Mouse (Mus musculus): ENCODE results near the gene Gdf10. TPM values are rescaled to one million over a fixed set of nuclear protein-coding genes. Genes with fewer than 3 reads are reported as not detected.
A peak's percentile ranks its signal among the peaks of the same experiment; 100 is the strongest.

Gdf10 gene
- polyA plus RNA-seq (2014; fragmentation: Nextera tagmentation; extraction: Ambion mirVana), result 2.4 and 4.2 TPM in 2 replicates

DNA sequence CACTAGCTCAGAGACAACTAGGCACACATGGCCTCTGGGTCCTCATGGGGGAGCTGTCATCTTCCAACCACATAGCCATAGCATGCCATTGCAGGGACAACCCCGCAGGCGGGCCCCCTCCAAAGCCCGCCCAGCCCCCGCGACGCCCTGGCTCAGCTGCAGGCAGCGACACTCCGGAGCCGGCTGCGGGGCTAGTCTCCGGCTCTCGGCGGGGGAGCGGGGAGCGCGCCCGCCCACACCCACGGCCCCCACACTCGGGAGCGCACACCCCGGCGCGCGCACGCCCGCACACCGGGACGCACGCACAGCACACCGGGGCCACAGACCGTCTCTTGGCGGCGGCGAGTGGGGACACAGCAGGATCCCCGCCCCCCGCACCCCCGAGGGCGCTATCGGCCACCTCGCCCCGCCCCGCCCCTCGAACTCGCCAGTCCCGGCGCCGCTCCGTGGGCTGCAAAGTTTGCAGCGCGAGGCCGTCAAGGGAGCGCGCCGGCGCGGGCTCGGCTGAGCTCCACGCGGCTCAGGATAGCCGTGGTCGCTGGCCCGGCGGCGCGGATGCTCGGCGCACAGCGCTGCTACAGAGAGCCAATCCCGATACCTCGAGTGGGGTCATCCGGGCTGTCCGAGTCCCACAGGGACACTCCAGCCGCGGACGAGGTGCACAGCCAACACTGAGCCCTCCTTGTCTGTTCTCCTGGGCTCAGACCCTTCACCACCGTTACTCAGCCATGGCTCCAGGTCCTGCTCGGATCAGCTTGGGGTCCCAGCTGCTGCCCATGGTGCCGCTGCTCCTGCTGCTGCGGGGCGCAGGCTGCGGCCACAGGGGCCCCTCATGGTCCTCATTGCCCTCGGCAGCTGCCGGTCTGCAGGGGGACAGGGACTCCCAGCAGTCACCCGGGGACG lies at the start of gene Gdf10:
Gene Gdf10 (plus strand): TSS at position 420 of the 903 bp plus-strand sequence.
- ATAC-seq (ENCODE audit: insufficient read depth) (peak; percentile 81), DNase-seq (peak; percentile 69)
- Histone ChIP-seq H3K9ac (peak within 1 kb of the TSS; percentile 46), H3K9me3 (ENCODE audit: low read depth, low read length) (no peaks in the 10 kb centered on the region), H3K27ac (ENCODE audit: low read depth) (no peak within 1 kb of the TSS), H3K4me2 (peak within 1 kb of the TSS; percentile 97), H3K4me1 (ENCODE audit: insufficient read depth) (no peaks in the 10 kb centered on the region), H3K27me3 (ENCODE audit: insufficient read depth, low read length) (peaks cover 59% of the 10 kb centered on the region), H3K36me3 (ENCODE audit: insufficient read depth) (no peaks in the 10 kb centered on the region), H3K4me3 (ENCODE audit: low read depth, low read length) (peak within 1 kb of the TSS; percentile 55)
- 0 out of 2 replicates have a peak, but pooled peaks have one; percentile 30 for TF ChIP-seq CTCF (IDR thresholded peaks at IDR 0.05; ENCODE audit: low read depth)
- under 1% methylated on average over 73 of the region's 85 CpGs for WGBS

DNA sequence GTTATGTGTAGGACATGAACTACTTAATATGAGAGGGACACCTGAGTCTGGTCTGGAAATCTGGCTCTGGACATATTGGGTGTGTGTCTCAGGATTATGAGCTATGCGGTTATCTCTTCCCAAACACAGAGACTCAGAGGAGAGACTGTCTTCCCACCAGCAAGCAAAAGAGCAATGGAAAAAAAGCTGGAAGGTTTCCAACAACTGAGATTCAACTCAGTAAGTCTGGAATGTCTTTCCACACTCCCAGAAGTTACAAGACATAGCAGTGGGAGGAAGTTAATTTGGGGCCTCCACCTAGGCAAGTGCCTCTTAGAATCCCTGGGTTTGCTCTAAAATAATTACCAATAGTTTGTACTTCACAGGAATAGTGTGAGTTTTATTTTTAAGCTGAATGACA lies 44.6 kb upstream of the Gdf10 start:
- no peak overlapping the region for H3K4me3 ChIP-seq (ENCODE audit: low read depth, low read length)
- no peaks in the 10 kb centered on the region for H3K27me3 ChIP-seq (ENCODE audit: insufficient read depth, low read length)
- no peak for ATAC-seq (ENCODE audit: insufficient read depth)
- 62% methylated on average over 1 of the region's 1 CpGs for WGBS
- peak; percentile 84 for DNase-seq
- no peak overlapping the region for H3K27ac ChIP-seq (ENCODE audit: low read depth)
- H3K9ac ChIP-seq, result no peak overlapping the region
- H3K4me1 ChIP-seq (ENCODE audit: insufficient read depth), result 0 out of 2 replicates have a peak, but pooled peaks cover 3% of the 10 kb centered on the region
- no peaks in the 10 kb centered on the region for H3K9me3 ChIP-seq (ENCODE audit: low read depth, low read length)
- no peaks in the 10 kb centered on the region for H3K36me3 ChIP-seq (ENCODE audit: insufficient read depth)
- no peak overlapping the region for H3K4me2 ChIP-seq
- no peak for TF ChIP-seq CTCF (IDR thresholded peaks at IDR 0.05; ENCODE audit: low read depth)

GRCm38 (mm10) chr14:33880236-33880635 lies 43.2 kb upstream of the Gdf10 start:
- no peak; the same call in 1 of the 2 replicates for ATAC-seq (ENCODE audit: insufficient read depth)
- Histone ChIP-seq H3K36me3 (ENCODE audit: insufficient read depth) (no peaks in the 10 kb centered on the region), H3K4me1 (ENCODE audit: insufficient read depth) (0 out of 2 replicates have a peak, but pooled peaks cover 3% of the 10 kb centered on the region), H3K4me2 (no peak overlapping the region), H3K9ac (no peak overlapping the region), H3K27ac (ENCODE audit: low read depth) (no peak overlapping the region), H3K27me3 (ENCODE audit: insufficient read depth, low read length) (no peaks in the 10 kb centered on the region), H3K4me3 (ENCODE audit: low read depth, low read length) (no peak overlapping the region), H3K9me3 (ENCODE audit: low read depth, low read length) (no peaks in the 10 kb centered on the region)
- no peak for TF ChIP-seq CTCF (IDR thresholded peaks at IDR 0.05; ENCODE audit: low read depth)
- DNase-seq, result peak; percentile 65
- 57% methylated on average over 3 of the region's 3 CpGs for WGBS

GRCm38 (mm10) chr14:33881471-33881870 lies 41.9 kb upstream of the Gdf10 start:
- DNase-seq, result no peak
- Histone ChIP-seq H3K9ac (no peak overlapping the region), H3K4me2 (no peak overlapping the region), H3K4me3 (ENCODE audit: low read depth, low read length) (no peak overlapping the region), H3K9me3 (ENCODE audit: low read depth, low read length) (no peaks in the 10 kb centered on the region), H3K36me3 (ENCODE audit: insufficient read depth) (no peaks in the 10 kb centered on the region), H3K27me3 (ENCODE audit: insufficient read depth, low read length) (no peaks in the 10 kb centered on the region), H3K4me1 (ENCODE audit: insufficient read depth) (0 out of 2 replicates have a peak, but pooled peaks cover 3% of the 10 kb centered on the region), H3K27ac (ENCODE audit: low read depth) (no peak overlapping the region)
- 73% methylated on average over 3 of the region's 3 CpGs for WGBS
- no peak for TF ChIP-seq CTCF (IDR thresholded peaks at IDR 0.05; ENCODE audit: low read depth)
- ATAC-seq (ENCODE audit: insufficient read depth), result no peak

DNA sequence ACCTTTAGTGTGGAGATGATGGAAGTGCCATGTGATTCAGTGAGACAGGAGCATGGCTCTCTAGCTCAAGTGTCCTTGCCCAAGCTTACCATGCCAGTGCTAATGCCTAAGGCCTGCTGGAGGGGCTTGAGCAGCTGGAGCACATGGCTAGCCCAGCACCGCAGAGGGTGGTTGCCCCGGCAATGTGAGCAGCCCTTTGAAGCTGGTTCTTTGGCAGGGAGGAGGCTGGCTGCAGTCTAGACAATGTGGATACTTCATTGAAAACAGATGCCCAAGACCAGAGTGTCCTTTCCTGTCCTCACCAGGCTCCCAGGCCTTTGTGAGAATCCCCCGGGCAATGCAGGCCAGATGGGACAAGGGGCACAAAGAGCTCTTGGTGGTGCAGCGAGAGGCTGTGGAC lies 40.3 kb upstream of the Gdf10 start:
- 88% methylated on average over 4 of the region's 4 CpGs for WGBS
- Histone ChIP-seq H3K4me1 (ENCODE audit: insufficient read depth) (0 out of 2 replicates have a peak, but pooled peaks cover 3% of the 10 kb centered on the region), H3K9ac (no peak overlapping the region), H3K27me3 (ENCODE audit: insufficient read depth, low read length) (no peaks in the 10 kb centered on the region), H3K27ac (ENCODE audit: low read depth) (no peak overlapping the region), H3K4me2 (no peak overlapping the region), H3K9me3 (ENCODE audit: low read depth, low read length) (no peaks in the 10 kb centered on the region), H3K4me3 (ENCODE audit: low read depth, low read length) (no peak overlapping the region), H3K36me3 (ENCODE audit: insufficient read depth) (no peaks in the 10 kb centered on the region)
- no peak for TF ChIP-seq CTCF (IDR thresholded peaks at IDR 0.05; ENCODE audit: low read depth)
- no peak for DNase-seq
- ATAC-seq (ENCODE audit: insufficient read depth), result no peak

GRCm38 (mm10) chr14:33885466-33885865 lies 37.9 kb upstream of the Gdf10 start:
- Histone ChIP-seq H3K27me3 (ENCODE audit: insufficient read depth, low read length) (no peaks in the 10 kb centered on the region), H3K9me3 (ENCODE audit: low read depth, low read length) (no peaks in the 10 kb centered on the region), H3K4me2 (no peak overlapping the region), H3K9ac (no peak overlapping the region), H3K36me3 (ENCODE audit: insufficient read depth) (no peaks in the 10 kb centered on the region), H3K4me1 (ENCODE audit: insufficient read depth) (0 out of 2 replicates have a peak, but pooled peaks cover 3% of the 10 kb centered on the region), H3K27ac (ENCODE audit: low read depth) (no peak overlapping the region), H3K4me3 (ENCODE audit: low read depth, low read length) (no peak overlapping the region)
- 64% methylated on average over 11 of the region's 11 CpGs for WGBS
- DNase-seq (peak; percentile 11), ATAC-seq (ENCODE audit: insufficient read depth) (no peak)
- no peak for TF ChIP-seq CTCF (IDR thresholded peaks at IDR 0.05; ENCODE audit: low read depth)

GRCm38 (mm10) chr14:33888387-33889035 lies 34.9 kb upstream of the Gdf10 start:
- Histone ChIP-seq H3K36me3 (ENCODE audit: insufficient read depth) (no peaks in the 10 kb centered on the region), H3K4me2 (no peak overlapping the region), H3K27ac (ENCODE audit: low read depth) (no peak overlapping the region), H3K27me3 (ENCODE audit: insufficient read depth, low read length) (no peaks in the 10 kb centered on the region), H3K4me3 (ENCODE audit: low read depth, low read length) (no peak overlapping the region), H3K9me3 (ENCODE audit: low read depth, low read length) (no peaks in the 10 kb centered on the region), H3K9ac (no peak overlapping the region), H3K4me1 (ENCODE audit: insufficient read depth) (no peaks in the 10 kb centered on the region)
- ATAC-seq (ENCODE audit: insufficient read depth) (no peak), DNase-seq (no peak)
- no peak for TF ChIP-seq CTCF (IDR thresholded peaks at IDR 0.05; ENCODE audit: low read depth)
- WGBS, result 66% methylated on average over 11 of the region's 11 CpGs
